Mouse (Mus musculus) lung, adult 2 months (tissue): Measurements from ENCODE around the gene Ppp1r16b.

Experiments used
- CTCF ChIP-seq: fragments of 200-500 bp; IDR thresholded peaks from 2 replicates; pipeline ENCODE4 v1.5.1; 2011; ENCODE audit warnings: mild to moderate bottlenecking, low read length, control low read depth; ENCODE audit not compliant: insufficient read depth
- POLR2A ChIP-seq: fragments of 200-500 bp; IDR thresholded peaks from 2 replicates; pipeline ENCODE4 v1.6.1; 2011; ENCODE audit warnings: low read depth, mild to moderate bottlenecking, control low read depth, low read length, borderline replicate concordance; ENCODE audit errors: extremely low read depth

GRCm38 (mm10) chr2:158674759-158675158 lies 9.6 kb downstream of the Ppp1r16b start:
- TF ChIP-seq CTCF: no peak
- TF ChIP-seq POLR2A: no peak
